Mouse (Mus musculus): ENCODE data around the gene Nfil3. TPM values are rescaled to one million over a fixed set of nuclear protein-coding genes. Genes with fewer than 3 reads are reported as not detected.

The Nfil3 gene
- polyA plus RNA-seq, 1 experiment from 2014 or later, result 20.0 TPM

DNA sequence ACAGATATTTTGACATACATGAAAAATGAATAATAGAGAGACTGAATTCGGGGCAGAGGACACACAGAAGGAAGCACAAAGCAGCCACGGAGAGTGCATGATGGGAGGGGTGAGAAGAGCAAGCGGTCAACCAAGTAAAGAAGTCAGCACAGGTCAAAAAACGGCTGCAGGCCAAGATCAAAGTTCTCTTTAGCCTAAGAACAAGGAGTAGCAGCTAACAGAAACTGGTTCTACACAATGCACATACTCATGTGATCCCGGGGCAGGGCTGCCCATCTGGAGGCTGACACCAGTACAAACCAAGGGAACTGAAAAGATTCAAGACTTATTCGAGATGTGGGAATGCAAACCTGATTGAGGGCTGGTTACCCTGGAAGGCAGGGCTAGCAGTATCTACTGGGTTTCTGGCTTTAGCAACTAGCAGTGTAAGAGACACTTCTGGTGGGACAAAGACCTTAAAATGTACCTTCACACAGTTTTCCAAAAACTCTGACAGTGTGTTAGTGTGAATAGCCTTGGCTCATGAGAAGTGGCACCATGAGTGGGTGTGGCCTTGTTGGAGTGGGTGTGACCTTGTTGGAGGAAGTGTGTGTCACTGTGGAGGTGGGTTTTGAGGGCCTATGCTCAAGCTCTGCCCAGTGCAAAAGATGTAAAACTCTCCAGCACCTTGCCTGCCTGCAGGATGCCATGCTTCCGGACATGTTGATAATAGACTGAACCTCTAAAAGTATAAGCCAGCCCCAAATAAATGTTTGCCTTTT is 59.6 kb downstream of the Nfil3 start:
- Histone ChIP-seq H3K4me3 (ENCODE audit: low read depth, low read length) (no peak overlapping the region), H3K4me2 (no peak overlapping the region)

DNA sequence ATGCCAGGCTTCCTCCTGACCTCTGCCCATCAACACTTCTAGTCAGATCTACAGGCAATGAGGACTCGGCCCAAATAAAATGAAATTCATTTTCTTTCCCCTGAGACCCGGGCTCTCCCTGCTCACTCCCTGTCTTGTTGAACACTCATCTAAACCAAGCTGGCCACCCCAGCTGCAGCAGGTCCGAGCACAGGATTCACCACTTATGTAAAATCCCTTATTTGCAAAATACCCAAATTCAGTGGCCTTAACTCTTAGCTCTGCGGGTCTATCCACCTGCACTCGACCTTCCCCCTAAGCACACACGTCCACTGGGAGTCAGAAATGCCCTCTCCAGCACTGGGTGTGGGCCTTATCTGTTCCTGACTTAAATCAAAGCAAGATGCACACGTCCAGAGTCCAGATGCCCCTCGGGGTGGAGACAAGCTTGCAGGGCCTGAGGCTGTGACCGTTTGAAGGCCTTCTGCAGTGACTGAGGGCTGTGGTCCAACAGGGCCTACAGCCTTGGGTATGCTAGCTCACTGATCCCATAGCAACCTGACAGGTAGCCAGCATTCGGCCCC is 61.0 kb downstream of the Nfil3 start:
- H3K27ac ChIP-seq (ENCODE audit: low read depth), result no peak overlapping the region
- H3K9ac ChIP-seq, result no peak overlapping the region
- no peak overlapping the region for H3K4me3 ChIP-seq (ENCODE audit: low read depth, low read length)
- H3K9me3 ChIP-seq (ENCODE audit: low read depth, low read length), result no peaks in the 10 kb centered on the region
- H3K4me1 ChIP-seq (ENCODE audit: insufficient read depth), result no peaks in the 10 kb centered on the region
- no peaks in the 10 kb centered on the region for H3K36me3 ChIP-seq (ENCODE audit: insufficient read depth)
- DNase-seq, result no peak
- H3K4me2 ChIP-seq, result no peak overlapping the region
- no peaks in the 10 kb centered on the region for H3K27me3 ChIP-seq (ENCODE audit: insufficient read depth, low read length)
- no peak for TF ChIP-seq CTCF (IDR thresholded peaks at IDR 0.05; ENCODE audit: low read depth)
- no peak for ATAC-seq (ENCODE audit: insufficient read depth)
- 66% methylated on average over 10 of the region's 10 CpGs for WGBS

More for the DNA sequence above, 59.6 kb downstream of the Nfil3 start:
- Histone ChIP-seq H3K27me3 (ENCODE audit: insufficient read depth, low read length) (no peaks in the 10 kb centered on the region), H3K9ac (no peak overlapping the region), H3K9me3 (ENCODE audit: low read depth, low read length) (no peaks in the 10 kb centered on the region), H3K27ac (ENCODE audit: low read depth) (no peak overlapping the region), H3K4me1 (ENCODE audit: insufficient read depth) (no peaks in the 10 kb centered on the region), H3K36me3 (ENCODE audit: insufficient read depth) (no peaks in the 10 kb centered on the region)
- WGBS, result 67% methylated on average over 7 of the region's 7 CpGs
- TF ChIP-seq CTCF (IDR thresholded peaks at IDR 0.05; ENCODE audit: low read depth), result no peak
- ATAC-seq (ENCODE audit: insufficient read depth), result no peak
- DNase-seq, result no peak

DNA sequence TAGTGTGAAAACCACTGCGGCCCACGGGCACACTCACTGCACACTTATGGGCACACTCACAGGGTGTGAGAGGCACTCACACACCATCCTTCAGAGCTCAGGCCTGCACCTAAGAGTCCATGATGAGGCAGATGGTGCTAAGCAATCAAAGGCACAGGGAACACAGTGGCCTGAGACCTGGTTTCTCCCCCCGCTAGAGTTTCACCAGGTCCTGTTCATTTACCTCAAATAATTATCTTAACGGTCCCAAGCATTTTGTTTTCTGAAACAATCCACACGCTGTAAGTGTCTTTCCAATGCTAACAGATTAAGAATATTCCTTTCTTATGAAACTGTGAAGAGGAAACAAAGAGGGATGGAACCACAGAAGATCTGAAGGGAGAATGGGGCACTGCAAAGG is 62.5 kb downstream of the Nfil3 start:
- no peak for ATAC-seq (ENCODE audit: insufficient read depth)
- H3K4me2 ChIP-seq, result no peak overlapping the region
- no peak overlapping the region for H3K9ac ChIP-seq
- H3K27me3 ChIP-seq (ENCODE audit: insufficient read depth, low read length), result no peaks in the 10 kb centered on the region
- no peak overlapping the region for H3K4me3 ChIP-seq (ENCODE audit: low read depth, low read length)
- WGBS, result 88% methylated on average over 5 of the region's 5 CpGs
- no peak for TF ChIP-seq CTCF (IDR thresholded peaks at IDR 0.05; ENCODE audit: low read depth)
- no peaks in the 10 kb centered on the region for H3K4me1 ChIP-seq (ENCODE audit: insufficient read depth)
- no peak for DNase-seq
- H3K36me3 ChIP-seq (ENCODE audit: insufficient read depth), result no peaks in the 10 kb centered on the region
- no peaks in the 10 kb centered on the region for H3K9me3 ChIP-seq (ENCODE audit: low read depth, low read length)
- H3K27ac ChIP-seq (ENCODE audit: low read depth), result no peak overlapping the region

Other genes starting within 250 kb of the Nfil3 start
- gene Auh, start 51.4 kb downstream of the Nfil3 start, polyA plus RNA-seq (2014; fragmentation: Nextera tagmentation; extraction: Ambion mirVana), result 32.3 and 34.8 TPM in 2 replicates